Mouse (Mus musculus) heart, adult 9 months (tissue): ENCODE results near the gene Lin28a.
A peak's percentile ranks its signal among the peaks of the same experiment; 100 is the strongest.

Experiments used
- DNase-seq, 2 experiments: peaks; one replicate each; pipeline ENCODE4 v3.0.0; 2022; ENCODE audit warnings: low spot score in 2 of 2

Lin28a gene

GRCm38 (mm10) chr4:134018779-134019145 lies at the start of gene Lin28a:
Gene Lin28a (minus strand): TSS chr4:134018841.
- no peak for DNase-seq

GRCm38 (mm10) chr4:134067833-134068544 lies 49.3 kb upstream of the Lin28a start:
- DNase-seq, result no peak

GRCm38 (mm10) chr4:134067383-134067782 lies 48.7 kb upstream of the Lin28a start:
- no peak for DNase-seq

- DNase-seq, result no peak
These were observed 46.9 kb upstream of the Lin28a start for GRCm38 (mm10) chr4:134065431-134066004.

GRCm38 (mm10) chr4:134062561-134062960 lies 43.9 kb upstream of the Lin28a start:
- DNase-seq, result no peak

GRCm38 (mm10) chr4:134061944-134062446 lies 43.4 kb upstream of the Lin28a start:
- DNase-seq, result no peak

GRCm38 (mm10) chr4:134061166-134061830 lies 42.7 kb upstream of the Lin28a start:
- DNase-seq, result no peak

- no peak for DNase-seq
These were observed 41.7 kb upstream of the Lin28a start, which contains the start of gene Crybg2 for GRCm38 (mm10) chr4:134060135-134060865. Gene Crybg2 (plus strand): TSS chr4:134060815.

- no peak for DNase-seq
These were observed 40.3 kb upstream of the Lin28a start for GRCm38 (mm10) chr4:134058908-134059307.

- DNase-seq, result no peak
These were observed 39.6 kb upstream of the Lin28a start for GRCm38 (mm10) chr4:134058166-134058715.

GRCm38 (mm10) chr4:134053538-134053937 lies 34.9 kb upstream of the Lin28a start, which contains the start of gene Zfp683:
Gene Zfp683 (plus strand): TSS chr4:134053838.
- DNase-seq, result no peak

GRCm38 (mm10) chr4:134052560-134052959 lies 33.9 kb upstream of the Lin28a start:
- no peak for DNase-seq

- no peak for DNase-seq
These were observed 33.3 kb upstream of the Lin28a start for GRCm38 (mm10) chr4:134051912-134052311.

GRCm38 (mm10) chr4:134047648-134048047 lies 29.0 kb upstream of the Lin28a start:
- no peak for DNase-seq

GRCm38 (mm10) chr4:134043041-134043440 lies 24.4 kb upstream of the Lin28a start:
- no peak for DNase-seq

GRCm38 (mm10) chr4:134041317-134042123 lies 22.9 kb upstream of the Lin28a start:
- no peak for DNase-seq

- DNase-seq, result peak in 1 of 2 experiments; percentile 36
These were observed 17.3 kb upstream of the Lin28a start for GRCm38 (mm10) chr4:134035953-134036352.

- no peak for DNase-seq
These were observed 7.2 kb upstream of the Lin28a start for GRCm38 (mm10) chr4:134025802-134026201.

- DNase-seq, result peak in 1 of 2 experiments; percentile 45
These were observed 2.0 kb upstream of the Lin28a start for GRCm38 (mm10) chr4:134020621-134021020.

GRCm38 (mm10) chr4:134019641-134020351 lies 1.2 kb upstream of the Lin28a start:
- DNase-seq, result no peak
